Mouse (Mus musculus) gastrocnemius, adult 8-10 months (tissue): ENCODE measurements around the gene Foxr1. TPM values are rescaled to one million over a fixed set of nuclear protein-coding genes. Genes with fewer than 3 reads are reported as not detected.

ENCODE experiments used
- DNase-seq, 2 experiments: peaks; one replicate each; pipeline ENCODE4 v3.0.0; 2022; ENCODE audit warnings: low spot score in 2 of 2
- total RNA-seq, 4 experiments: library from RNA; stranded (reverse); gene quantifications; 2 replicates each; pipeline ENCODE4 v1.2.4; 2022

Gene Foxr1
- total RNA-seq: not detected

GRCm38 (mm10) chr9:44440961-44441360 lies at the start of gene Foxr1:
TSS of gene Foxr1 (minus strand) at chr9:44441136.
- no peak for DNase-seq

GRCm38 (mm10) chr9:44490086-44490967 lies 49.4 kb upstream of the Foxr1 start:
- peak in 1 of 2 experiments; percentile 27 for DNase-seq

DNA sequence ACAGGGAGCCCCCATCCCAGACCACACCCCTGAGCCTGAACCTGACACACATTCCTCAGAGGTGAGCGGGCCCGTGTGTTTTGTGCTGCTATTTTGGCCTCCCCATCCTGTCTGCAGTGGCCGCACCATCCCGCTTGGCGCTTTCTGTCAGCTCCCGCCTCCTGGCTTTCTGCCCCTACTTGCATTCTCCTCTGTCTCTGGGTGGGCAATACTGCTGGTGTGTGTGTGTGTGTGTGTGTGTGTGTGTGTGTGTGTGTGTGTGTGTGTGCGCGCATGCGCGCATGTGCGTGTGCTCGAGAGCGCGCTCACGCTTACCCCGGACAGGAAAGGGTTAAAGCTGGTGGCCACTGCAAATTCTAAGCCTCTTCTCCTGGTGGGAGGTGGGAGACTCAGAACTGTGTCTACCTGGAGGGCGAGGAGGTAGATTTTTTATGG lies 48.7 kb upstream of the Foxr1 start:
- DNase-seq: peak in 1 of 2 experiments; percentile 22

- peak in 1 of 2 experiments; percentile 59 for DNase-seq
Observed at GRCm38 (mm10) chr9:44488855-44489381, 48.0 kb upstream of the Foxr1 start.

DNA sequence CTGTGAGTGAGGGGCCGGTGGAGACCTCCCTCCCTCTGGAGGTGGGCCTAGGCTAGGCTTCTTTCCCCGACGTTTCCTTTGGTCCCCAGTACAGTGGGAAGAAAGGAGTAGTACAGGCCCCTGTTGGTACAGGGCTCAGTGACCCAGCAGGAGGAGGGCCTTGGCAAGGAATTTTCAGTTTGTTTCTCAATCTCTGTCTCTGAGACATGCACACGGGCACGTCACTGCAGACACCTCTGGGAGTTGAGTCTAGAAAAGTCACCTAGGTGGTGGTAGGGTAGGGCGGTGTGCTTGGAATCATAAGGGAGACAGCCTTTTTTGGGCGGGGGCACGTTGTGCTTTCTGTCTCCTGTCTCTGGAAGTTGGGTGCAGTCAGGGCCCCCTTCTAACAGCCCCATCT lies 47.5 kb upstream of the Foxr1 start:
- peak in 1 of 2 experiments; percentile 16 for DNase-seq

GRCm38 (mm10) chr9:44487441-44487840 lies 46.5 kb upstream of the Foxr1 start:
- DNase-seq: peak in 1 of 2 experiments; percentile 86

- DNase-seq: peak in 1 of 2 experiments; percentile 33
Observed at GRCm38 (mm10) chr9:44486741-44487421, 45.9 kb upstream of the Foxr1 start.

DNA sequence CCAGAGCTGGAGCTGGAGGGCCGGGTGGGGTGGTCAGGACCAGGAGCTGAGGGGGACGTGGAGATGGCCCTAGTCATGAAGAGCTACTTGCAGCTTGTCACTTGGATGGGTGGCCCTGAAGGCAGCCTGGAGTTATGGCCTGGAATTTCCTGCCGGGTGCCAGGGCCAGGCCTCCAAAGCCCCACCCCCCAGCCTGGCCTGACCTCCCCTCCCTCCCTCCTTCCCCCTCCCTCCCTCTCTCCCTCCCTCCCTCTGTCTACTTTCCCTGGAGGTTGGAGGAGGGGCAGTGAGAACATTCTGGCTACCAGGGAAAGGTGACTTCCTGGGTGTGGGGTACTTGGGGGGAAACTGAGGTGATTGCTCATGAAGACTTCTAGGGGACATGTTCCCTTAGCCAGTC lies 45.4 kb upstream of the Foxr1 start:
- peak in 1 of 2 experiments; percentile 68 for DNase-seq

GRCm38 (mm10) chr9:44485516-44486161 lies 44.7 kb upstream of the Foxr1 start:
- peak in 1 of 2 experiments; percentile 34 for DNase-seq

GRCm38 (mm10) chr9:44485105-44485515 lies 44.2 kb upstream of the Foxr1 start:
- DNase-seq: no peak

GRCm38 (mm10) chr9:44484311-44485104 lies 43.6 kb upstream of the Foxr1 start:
- DNase-seq: no peak

- peak in 1 of 2 experiments; percentile 77 for DNase-seq
Observed at GRCm38 (mm10) chr9:44483510-44484044, 42.6 kb upstream of the Foxr1 start.

GRCm38 (mm10) chr9:44483041-44483509 lies 42.1 kb upstream of the Foxr1 start:
- DNase-seq: no peak

GRCm38 (mm10) chr9:44482552-44482951 lies 41.6 kb upstream of the Foxr1 start, which contains the start of gene Bcl9l:
TSS of gene Bcl9l (plus strand) at chr9:44482825.
- DNase-seq: peak; percentile 89 to 91

DNA sequence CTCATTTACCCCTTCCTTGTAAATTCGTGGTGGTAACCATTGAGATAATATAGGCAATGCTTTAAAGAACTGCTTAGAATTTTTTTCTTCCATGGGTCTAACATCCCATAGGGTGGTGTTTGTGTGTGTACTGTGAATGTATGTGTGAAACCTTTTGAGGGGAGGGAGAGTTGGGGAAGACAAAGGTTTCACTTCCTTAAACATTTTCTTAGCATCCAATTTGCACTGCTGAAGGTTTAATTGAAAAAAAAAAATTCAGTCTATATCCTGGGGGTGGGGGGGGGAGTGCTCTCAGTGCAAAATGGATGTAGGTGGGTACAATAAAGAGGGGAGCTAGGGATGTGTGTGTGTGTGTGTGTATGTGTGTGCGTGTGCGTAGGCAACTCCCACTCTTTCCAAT lies 41.2 kb upstream of the Foxr1 start:
- no peak for DNase-seq

DNA sequence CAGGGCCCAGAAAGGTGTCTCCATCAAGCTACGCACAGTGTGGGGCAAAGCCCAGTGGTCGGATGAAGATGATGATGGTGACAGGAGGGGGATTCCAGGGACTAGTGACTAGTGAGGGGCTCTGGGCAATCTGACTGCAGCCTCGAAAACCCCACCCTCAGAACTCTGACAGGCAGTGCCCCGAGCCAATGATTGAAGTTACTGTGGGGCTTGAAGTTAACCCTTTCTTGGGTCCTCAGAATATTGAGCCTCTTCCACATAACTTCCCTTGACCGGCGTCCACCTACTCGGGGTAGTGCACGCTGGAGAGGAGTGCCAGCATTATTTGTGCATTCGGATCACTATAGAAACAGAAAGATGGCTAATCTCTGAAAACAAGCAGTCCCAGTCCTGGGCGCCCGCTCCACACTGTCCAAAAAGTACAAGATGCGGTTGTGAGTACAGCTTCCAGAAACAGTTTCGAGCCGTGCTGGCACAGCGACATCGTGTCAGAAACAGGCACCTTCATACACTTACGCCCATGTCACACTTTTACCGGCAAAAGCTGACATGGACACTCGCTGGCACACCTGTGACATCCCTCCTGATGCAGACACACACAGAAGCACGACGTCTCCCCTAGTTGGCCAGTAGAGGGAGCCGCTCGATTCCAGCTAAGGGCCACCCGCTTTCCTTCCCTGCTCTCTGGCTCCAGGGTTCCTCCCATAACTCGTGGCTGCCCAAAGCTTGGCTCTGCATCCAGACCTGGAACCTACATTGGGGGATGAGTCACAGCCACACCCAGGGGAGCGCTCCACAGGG lies 38.9 kb upstream of the Foxr1 start:
- DNase-seq: peak; percentile 84 to 90

- DNase-seq: peak in 1 of 2 experiments; percentile 74
Observed at GRCm38 (mm10) chr9:44478959-44479605, 38.1 kb upstream of the Foxr1 start.

DNA sequence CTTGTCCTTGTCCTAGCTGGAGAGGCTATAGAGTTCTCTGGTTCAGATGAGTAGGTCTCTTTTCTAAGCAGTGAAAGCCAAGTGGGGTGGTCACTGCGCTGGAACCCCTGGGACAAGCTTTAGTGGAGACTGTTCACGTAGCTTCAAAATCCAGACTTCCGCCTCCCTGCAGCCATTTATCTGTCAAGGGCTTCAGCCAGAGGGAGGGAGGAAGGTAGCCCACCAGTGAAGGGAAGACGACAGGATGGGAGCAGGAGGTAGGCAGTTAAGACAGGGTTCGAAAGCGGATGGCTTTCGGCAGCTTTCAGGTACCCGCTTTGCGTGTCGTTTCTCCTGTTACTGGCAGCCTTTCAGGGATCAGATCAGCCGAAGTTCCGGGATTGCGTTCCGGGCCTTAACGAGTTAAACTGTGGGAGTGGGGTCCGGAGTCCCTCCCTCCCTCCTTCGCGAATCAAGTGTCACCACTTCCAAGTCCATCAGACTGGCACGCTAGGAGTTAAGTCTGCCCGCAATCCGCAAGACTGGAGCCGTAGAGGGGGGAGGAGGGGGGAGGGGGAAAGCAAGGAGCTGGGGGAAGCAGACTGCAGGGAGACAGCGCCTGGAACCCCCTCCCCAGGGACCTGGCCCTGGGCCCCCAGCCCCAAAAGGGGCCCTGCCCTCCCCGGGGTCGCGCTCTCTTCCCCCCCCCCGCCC lies 37.4 kb upstream of the Foxr1 start:
- DNase-seq: no peak
